Mouse (Mus musculus) liver (tissue): ENCODE measurements around the gene Itpr1.

ENCODE experiments used
- DNase-seq: peaks from one replicate; pipeline ENCODE4 v3.0.0-alpha.2; 2020; ENCODE audit warnings: mixed read lengths

Itpr1 gene

DNA sequence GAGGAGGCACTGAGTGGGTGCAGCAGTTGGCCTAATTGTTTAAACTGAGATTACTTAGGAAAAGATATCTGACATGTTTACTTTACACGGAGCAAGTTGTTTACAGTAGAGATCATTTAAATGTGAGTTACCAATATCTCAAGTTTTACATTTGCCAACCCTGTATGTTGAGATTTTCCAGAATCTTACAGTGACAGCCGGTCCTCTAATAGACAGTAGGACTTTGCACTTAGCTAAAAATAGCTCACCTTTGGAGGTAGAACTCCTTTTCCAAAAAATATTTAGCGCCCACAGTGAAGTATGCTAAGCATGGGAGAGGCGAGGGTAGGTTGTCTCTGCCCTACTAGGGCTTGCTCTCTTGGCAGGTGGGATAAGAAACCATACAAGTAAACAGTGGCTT, 69.2 kb downstream of the Itpr1 start:
- no peak for DNase-seq

- DNase-seq, result no peak
Observed at GRCm38 (mm10) chr6:108282621-108283020, 69.7 kb downstream of the Itpr1 start.

DNA sequence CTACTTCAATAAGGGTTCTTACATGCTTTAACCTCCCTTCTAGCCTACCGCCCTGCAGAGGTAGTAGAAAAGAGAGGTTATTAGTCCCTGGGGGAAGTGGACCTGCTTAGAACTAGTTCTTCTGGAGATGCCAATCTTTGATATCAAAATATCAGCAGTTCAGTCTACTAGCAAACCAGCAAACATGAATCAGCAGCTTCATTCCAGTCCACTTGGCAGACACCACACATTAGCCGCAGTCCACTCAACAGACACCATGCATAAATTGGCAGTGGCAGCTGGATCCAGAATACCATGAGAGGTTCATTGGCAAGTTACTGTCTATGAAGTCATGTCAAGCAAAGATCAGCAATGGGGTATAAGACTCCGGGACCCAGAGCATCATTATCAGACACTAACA, 71.8 kb downstream of the Itpr1 start:
- DNase-seq, result no peak

GRCm38 (mm10) chr6:108288979-108289378, 76.1 kb downstream of the Itpr1 start:
- DNase-seq, result no peak

DNA sequence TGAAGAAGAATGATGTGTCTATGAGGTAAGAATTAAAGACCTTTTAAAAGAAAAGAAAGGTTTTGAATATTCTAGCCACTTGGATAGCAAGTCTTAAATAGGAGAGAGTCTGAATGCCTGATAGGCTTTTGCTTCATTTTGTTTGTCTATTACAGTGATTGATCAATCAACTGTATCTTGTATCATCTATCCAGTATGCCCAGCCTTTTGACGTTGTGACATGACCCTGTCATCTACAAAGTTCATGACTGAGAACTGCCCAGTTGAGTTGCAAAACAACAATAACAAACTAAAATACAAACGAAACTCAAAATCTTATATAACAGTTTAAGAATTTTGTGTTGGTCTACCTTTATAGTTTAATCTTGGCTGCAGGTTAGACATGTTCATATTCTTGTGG, 78.1 kb downstream of the Itpr1 start:
- DNase-seq, result no peak

GRCm38 (mm10) chr6:108291556-108291955, 78.7 kb downstream of the Itpr1 start:
- no peak for DNase-seq

DNA sequence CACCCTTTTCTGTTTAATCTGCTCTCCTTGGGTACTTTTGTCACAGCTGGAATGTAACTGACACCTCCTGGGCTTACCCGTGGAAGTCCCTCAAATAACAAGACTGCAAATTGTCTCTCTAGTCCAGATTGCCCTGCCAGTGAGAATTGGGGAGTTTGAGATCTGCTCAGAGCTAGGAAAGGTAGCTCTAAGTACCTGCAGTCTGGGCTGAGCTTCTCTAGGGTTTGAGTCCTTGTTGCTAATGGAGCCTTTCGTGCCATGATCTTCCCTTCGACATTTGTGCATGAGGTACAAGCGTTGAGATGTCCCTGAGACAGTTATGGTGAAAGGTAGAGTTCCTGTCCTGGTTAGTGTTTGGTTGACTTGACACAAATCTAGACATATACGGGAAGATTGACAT, 89.0 kb downstream of the Itpr1 start:
- DNase-seq, result no peak

- no peak for DNase-seq
Observed at GRCm38 (mm10) chr6:108303619-108304567, 91.0 kb downstream of the Itpr1 start.

GRCm38 (mm10) chr6:108305171-108305779, 92.4 kb downstream of the Itpr1 start:
- peak; percentile 13 for DNase-seq

- peak; percentile 22 for DNase-seq
Observed at GRCm38 (mm10) chr6:108306240-108306639, 93.3 kb downstream of the Itpr1 start.

DNA sequence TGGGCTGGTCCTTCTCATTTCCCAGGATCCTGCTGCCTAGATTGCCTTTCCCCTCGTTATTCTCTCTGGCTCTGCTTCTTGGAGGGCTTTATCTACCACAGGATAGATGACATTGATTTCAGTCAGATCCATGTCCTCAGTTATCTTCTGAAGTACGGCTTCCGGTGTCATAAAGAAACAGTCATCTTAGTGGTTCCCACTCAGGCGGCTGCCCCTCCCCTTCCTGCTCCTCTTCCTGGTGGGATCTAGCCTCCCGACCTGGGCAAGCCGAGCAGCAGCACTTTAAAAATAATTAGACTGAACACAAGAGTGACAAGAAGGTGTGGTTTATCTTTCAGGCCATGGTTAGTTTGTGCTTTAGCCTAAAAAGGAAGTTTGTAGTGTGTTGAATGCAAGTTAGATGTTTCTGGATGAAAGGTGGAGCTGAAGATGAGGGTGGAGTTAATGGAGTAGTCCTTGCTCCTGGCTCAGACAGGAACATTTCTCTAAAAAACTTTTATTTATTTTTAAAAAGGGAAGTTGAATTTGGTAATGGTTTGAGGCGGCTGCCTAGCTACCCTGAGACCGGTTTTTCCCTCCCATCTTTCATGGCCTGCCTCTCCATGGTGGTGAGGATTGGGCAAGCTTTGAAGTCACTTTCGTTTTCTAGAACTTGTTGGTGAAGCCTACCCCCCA, 94.2 kb downstream of the Itpr1 start:
- peak; percentile 31 for DNase-seq

GRCm38 (mm10) chr6:108307770-108308169, 94.9 kb downstream of the Itpr1 start:
- no peak for DNase-seq

DNA sequence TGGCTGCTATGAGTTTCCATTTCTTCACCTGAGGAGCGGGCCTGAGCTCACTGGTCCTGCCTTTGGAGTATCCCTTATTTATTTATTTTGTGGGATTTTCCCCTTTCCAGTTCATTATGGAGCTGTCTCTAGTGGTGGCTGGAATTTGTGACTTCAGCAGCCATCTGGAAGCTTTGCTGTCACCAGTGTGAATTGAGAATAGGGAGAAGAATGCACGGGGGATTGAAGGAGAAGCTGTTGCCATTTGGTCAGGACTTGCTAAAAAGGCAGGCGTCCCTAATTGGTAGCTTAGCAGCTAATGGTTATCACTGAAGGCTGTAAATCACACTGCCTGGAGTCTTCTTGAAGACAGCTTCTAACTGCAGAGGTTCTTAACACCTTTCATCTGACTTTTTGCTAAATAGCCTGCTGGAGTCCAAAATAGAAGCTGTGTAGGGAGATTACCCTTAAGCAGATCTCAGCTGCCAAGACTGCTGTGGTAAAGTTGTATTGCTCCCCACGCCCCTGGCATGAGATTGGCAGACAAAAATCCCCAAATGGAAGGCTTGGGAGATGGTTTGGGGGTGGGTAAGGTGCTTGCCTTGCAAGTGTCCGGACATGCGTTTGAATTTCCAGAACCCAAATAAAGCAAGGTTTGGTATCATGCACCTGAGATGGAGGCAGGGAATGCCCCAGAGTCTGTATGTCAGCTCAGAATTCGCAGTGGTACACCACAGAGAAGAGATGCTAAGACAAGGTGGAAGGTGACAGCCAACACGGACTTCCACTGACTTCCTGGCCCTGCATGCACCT, 96.7 kb downstream of the Itpr1 start:
- DNase-seq, result no peak

DNA sequence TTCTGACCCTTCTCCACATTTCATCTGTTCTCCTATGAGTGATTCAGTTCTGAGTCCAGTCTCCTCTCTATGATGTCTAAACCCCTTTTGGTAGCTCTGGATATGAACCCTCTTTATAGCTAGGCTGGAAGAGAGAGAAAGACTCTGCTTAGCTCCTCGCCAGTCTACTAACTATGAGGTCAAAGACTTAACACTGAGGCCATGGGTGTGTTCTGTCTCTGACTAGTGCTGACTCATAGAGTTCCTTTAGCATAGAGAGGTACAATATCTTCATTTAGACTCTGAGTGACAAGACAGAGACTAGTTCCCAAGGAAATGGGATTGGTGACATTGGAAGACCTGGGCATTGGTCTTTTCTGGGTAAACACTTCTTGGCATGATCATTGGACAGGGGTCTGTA, 100.2 kb downstream of the Itpr1 start:
- DNase-seq, result no peak

DNA sequence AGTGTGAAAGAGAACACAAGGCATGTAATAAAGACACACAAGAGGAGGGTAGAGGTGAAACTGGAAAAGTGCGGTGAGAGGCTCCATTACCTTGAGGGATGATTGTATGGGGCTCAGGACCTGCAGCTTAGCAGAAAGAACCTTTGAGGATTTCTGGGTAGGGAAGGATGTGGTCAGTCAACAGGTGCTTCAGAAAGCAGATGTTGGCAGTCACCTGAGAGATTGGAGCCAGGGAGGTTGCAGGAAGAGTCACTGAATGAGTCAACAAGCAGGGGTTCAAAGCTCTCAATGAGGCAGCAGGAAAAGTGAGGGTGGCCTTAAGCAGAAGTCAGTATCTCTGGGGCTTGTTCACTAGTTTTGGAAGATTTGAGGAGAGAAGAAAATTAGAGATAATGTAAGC, 101.1 kb downstream of the Itpr1 start:
- DNase-seq, result no peak

- no peak for DNase-seq
Observed at GRCm38 (mm10) chr6:108316268-108316824, 103.5 kb downstream of the Itpr1 start.

DNA sequence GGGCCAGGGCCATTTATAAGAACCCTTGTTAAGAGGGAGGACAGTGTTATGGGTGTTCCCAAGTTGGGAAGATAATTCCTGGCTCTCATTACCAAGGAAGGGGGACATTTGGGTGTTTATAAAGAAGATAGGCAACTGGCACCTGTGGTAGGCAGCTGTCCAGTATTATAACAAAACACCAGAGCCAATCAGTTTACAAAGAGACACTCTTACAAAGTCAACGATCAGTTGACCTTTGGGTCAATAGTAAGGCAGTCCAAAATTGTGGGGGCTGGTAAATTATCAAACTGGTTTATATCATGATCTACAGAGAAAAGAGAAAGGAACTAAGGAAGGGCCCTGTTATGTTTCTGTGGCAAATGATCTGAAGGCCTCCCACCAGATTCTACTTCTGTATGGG, 104.1 kb downstream of the Itpr1 start:
- no peak for DNase-seq

GRCm38 (mm10) chr6:108321653-108322052, 108.8 kb downstream of the Itpr1 start:
- DNase-seq, result no peak

DNA sequence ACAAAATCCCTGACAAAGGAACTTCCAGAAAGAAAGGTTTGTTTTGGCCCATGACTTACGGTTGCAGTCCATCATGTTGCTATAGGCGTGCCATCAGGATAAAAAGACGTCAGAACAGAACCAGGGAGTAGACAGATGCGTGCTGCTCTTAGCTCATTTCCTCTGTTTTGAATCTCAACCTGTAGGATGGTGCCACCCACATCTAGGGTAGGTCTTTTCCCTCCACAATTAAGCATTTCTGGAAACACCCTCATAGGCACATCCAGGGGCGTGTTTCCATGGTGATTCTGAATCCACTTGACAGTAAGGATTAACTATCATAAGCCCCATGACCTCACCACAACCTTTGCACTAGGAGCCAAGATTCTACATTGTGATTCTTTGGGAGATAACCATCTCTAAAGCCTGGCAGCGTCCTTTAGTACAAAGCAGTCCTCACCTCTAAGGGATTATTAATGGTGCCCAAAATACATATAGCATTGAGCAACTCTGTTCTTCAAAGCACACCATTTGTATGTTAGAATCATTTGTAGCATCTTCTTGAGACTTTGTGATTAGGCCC, 111.6 kb downstream of the Itpr1 start:
- DNase-seq, result no peak

DNA sequence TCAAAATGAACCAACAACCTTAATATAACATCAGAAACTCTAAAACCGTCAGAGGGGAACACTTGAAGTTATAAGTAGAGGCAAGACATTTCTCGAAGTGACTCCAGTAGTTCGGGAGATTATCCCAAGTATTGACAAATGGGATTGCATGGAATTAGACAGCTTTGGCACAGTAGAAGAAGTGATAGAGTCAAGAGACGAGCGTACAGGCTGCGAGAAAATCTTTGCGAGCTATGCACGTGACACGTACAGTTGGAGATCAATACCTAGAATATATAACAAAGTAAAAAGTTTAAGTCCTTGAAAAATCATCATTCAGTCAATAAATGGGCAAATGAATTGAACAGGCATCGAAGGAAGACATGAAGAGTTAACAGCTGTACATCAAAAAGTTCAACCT, 112.5 kb downstream of the Itpr1 start:
- DNase-seq, result no peak

- no peak for DNase-seq
Observed at GRCm38 (mm10) chr6:108325948-108326411, 113.1 kb downstream of the Itpr1 start.

DNA sequence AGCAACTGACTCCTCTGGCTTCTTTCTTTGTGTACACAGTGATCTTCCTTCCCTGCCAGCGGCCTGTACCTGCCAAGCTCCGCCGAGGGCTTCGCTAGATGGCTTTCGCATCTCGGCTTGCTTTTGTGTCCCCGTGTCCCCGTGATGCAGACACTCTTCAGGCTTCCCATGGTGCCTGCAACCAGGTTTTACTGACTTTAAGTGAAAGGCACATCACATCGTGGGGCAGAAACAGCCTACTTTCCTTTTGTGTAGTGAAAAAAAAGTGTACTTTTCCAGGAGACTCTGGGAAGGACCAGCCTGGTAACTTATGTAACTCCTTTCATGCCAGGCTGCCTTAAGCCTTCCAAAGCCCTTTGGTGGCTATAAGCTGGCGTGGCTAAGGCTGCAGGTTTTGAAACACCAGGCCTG, 113.9 kb downstream of the Itpr1 start:
- DNase-seq, result no peak
